Mouse (Mus musculus) heart, adult 2 months (tissue): ENCODE data around the gene Gm45837.

Experiments
- CTCF ChIP-seq: fragments of 200-600 bp; IDR thresholded peaks from 2 replicates; pipeline ENCODE4 v1.8.1; 2022; ENCODE audit warnings: antibody characterized with exemption, mild to moderate bottlenecking, moderate library complexity
- POLR2A ChIP-seq: fragments of 200-500 bp; IDR thresholded peaks from 2 replicates; pipeline ENCODE4 v1.6.1; 2011; ENCODE audit warnings: mild to moderate bottlenecking, low read depth, low read length, control low read depth; ENCODE audit not compliant: insufficient read depth

GRCm38 (mm10) chr7:101516460-101516859, 105.8 kb downstream of the Gm45837 start:
- no peak for TF ChIP-seq POLR2A
- peak; percentile 65 for TF ChIP-seq CTCF
